Mouse (Mus musculus): ENCODE data around the gene Fam71f2.

DNA sequence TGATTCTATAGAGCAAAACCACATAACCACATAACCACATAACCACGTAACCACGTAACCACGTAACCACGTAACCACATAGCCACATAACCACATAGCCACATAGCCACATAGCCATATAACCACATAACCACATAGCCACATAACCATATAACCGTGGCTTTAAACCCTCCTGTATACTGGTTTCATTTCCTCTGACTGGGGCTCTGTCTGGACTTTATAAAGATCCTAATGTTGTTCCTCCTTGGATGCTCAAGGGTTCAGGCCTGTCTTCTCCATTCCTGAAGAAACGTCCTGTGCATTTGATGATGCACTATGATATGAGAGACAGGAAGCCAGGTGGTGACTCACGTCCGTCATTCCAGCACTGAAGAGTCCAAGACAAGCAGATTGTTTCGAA is 47.6 kb downstream of the Fam71f2 start:
- TF ChIP-seq CTCF (conservative IDR thresholded peaks at IDR 0.05; ENCODE audit: low read length) (no peak), NANOG (IDR thresholded peaks at IDR 0.05; ENCODE audit: borderline replicate concordance, low read length) (no peak), POU5F1 (IDR thresholded peaks at IDR 0.05; ENCODE audit: borderline replicate concordance, low read length) (no peak)
